Mouse (Mus musculus): ENCODE data around the gene Dtnbp1. TPM values are rescaled to one million over a fixed set of nuclear protein-coding genes. Genes with fewer than 3 reads are reported as not detected.

The Dtnbp1 gene
- polyA plus RNA-seq (2015; fragmentation: Nextera tagmentation; extraction: Ambion mirVana), result 63.5 and 68.6 TPM in 2 replicates

- WGBS, result under 1% methylated on average over 68 of the region's 68 CpGs
- H3K9me3 ChIP-seq (ENCODE audit: control insufficient read depth, low read length), result no peaks in the 10 kb centered on the region
- peak; percentile 93 for ATAC-seq (ENCODE audit: low read depth)
- peak within 1 kb of the TSS; percentile 86 for H3K4me2 ChIP-seq (ENCODE audit: low read depth, low read length)
- peak within 1 kb of the TSS; percentile 90 for H3K4me3 ChIP-seq (ENCODE audit: low read length)
- H3K36me3 ChIP-seq (ENCODE audit: control insufficient read depth, insufficient read depth, low read length), result peaks cover 5% of the 10 kb centered on the region
- H3K4me1 ChIP-seq (replicated peaks; ENCODE audit: control insufficient read depth, insufficient read depth, low read length), result peaks cover 10% of the 10 kb centered on the region; the same call in 1 of the 2 replicates
- H3K9ac ChIP-seq (ENCODE audit: low read length), result peak within 1 kb of the TSS; percentile 88
- H3K27me3 ChIP-seq (ENCODE audit: control insufficient read depth, insufficient read depth, low read depth, low read length), result no peaks in the 10 kb centered on the region
- peak within 1 kb of the TSS; percentile 53 for H3K27ac ChIP-seq (ENCODE audit: low read length)
These were observed at the start of gene Dtnbp1 for GRCm38 (mm10) chr13:45001911-45002615. Dtnbp1 (minus strand) TSS chr13:45002147.

DNA sequence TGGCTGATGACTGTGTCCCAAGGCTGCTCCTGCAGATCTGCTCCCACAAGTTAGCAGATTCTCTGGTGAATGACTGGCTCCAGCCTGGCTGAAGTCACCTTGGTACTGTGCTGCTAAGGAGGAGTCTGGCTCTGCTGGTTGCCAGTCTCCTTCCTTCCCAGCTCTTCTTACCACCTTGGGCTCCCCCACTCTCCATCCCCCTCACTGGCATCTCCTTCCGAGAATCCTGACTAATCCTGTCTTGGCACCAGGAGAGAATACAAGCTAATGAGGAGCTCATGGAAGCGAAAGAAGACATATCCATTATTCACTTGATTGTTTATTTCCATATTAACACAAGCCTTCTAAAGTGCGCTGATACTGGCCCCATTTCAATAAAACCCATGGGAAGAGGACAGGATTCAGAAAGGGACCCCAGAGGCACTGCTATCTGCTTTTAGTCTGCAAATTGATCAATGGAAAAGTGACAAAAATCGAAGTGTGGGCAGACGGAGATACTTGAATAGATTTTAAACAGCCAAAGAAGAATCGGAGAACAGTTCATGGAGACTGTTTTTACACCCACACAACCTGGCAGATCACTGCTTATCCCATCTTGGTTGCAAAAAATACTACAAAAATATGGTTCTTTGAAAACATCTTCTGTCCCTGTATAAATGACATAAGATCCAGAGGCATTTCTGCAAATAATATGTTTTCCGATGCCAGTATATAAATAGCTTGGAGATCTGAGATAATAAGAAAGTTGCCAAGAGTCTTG, 47.5 kb upstream of the Dtnbp1 start:
- H3K4me3 ChIP-seq (ENCODE audit: low read length), result no peak overlapping the region
- WGBS, result 48% methylated on average over 7 of the region's 7 CpGs
- H3K9me3 ChIP-seq (ENCODE audit: control insufficient read depth, low read length), result no peaks in the 10 kb centered on the region
- H3K36me3 ChIP-seq (ENCODE audit: control insufficient read depth, insufficient read depth, low read length), result no peaks in the 10 kb centered on the region
- H3K9ac ChIP-seq (ENCODE audit: low read length), result no peak overlapping the region
- no peak overlapping the region for H3K27ac ChIP-seq (ENCODE audit: low read length)
- ATAC-seq (ENCODE audit: low read depth), result no peak
- no peaks in the 10 kb centered on the region for H3K27me3 ChIP-seq (ENCODE audit: control insufficient read depth, insufficient read depth, low read depth, low read length)
- no peaks in the 10 kb centered on the region; the same call in 1 of the 2 replicates for H3K4me1 ChIP-seq (replicated peaks; ENCODE audit: control insufficient read depth, insufficient read depth, low read length)
- H3K4me2 ChIP-seq (ENCODE audit: low read depth, low read length), result no peak overlapping the region

- no peaks in the 10 kb centered on the region for H3K9me3 ChIP-seq (ENCODE audit: control insufficient read depth, low read length)
- no peak overlapping the region for H3K9ac ChIP-seq (ENCODE audit: low read length)
- no peaks in the 10 kb centered on the region; the same call in 1 of the 2 replicates for H3K4me1 ChIP-seq (replicated peaks; ENCODE audit: control insufficient read depth, insufficient read depth, low read length)
- H3K27ac ChIP-seq (ENCODE audit: low read length), result no peak overlapping the region
- no peak overlapping the region for H3K4me2 ChIP-seq (ENCODE audit: low read depth, low read length)
- no peaks in the 10 kb centered on the region for H3K27me3 ChIP-seq (ENCODE audit: control insufficient read depth, insufficient read depth, low read depth, low read length)
- no peaks in the 10 kb centered on the region for H3K36me3 ChIP-seq (ENCODE audit: control insufficient read depth, insufficient read depth, low read length)
- no peak for ATAC-seq (ENCODE audit: low read depth)
- WGBS, result 64% methylated on average over 3 of the region's 3 CpGs
- H3K4me3 ChIP-seq (ENCODE audit: low read length), result no peak overlapping the region
These were observed 41.5 kb upstream of the Dtnbp1 start for GRCm38 (mm10) chr13:45043466-45043865.

GRCm38 (mm10) chr13:45040741-45041140, 38.8 kb upstream of the Dtnbp1 start:
- Histone ChIP-seq H3K9me3 (ENCODE audit: control insufficient read depth, low read length) (no peaks in the 10 kb centered on the region), H3K9ac (ENCODE audit: low read length) (no peak overlapping the region), H3K4me2 (ENCODE audit: low read depth, low read length) (no peak overlapping the region), H3K4me1 (replicated peaks; ENCODE audit: control insufficient read depth, insufficient read depth, low read length) (no peaks in the 10 kb centered on the region; the same call in 1 of the 2 replicates), H3K4me3 (ENCODE audit: low read length) (no peak overlapping the region), H3K27ac (ENCODE audit: low read length) (no peak overlapping the region), H3K27me3 (ENCODE audit: control insufficient read depth, insufficient read depth, low read depth, low read length) (no peaks in the 10 kb centered on the region), H3K36me3 (ENCODE audit: control insufficient read depth, insufficient read depth, low read length) (no peaks in the 10 kb centered on the region)
- 42% methylated on average over 7 of the region's 7 CpGs for WGBS
- ATAC-seq (ENCODE audit: low read depth), result no peak

- H3K9me3 ChIP-seq (ENCODE audit: control insufficient read depth, low read length), result no peaks in the 10 kb centered on the region
- no peak overlapping the region for H3K9ac ChIP-seq (ENCODE audit: low read length)
These were observed 38.2 kb upstream of the Dtnbp1 start for GRCm38 (mm10) chr13:45040195-45040594.

GRCm38 (mm10) chr13:45036417-45036816, 34.5 kb upstream of the Dtnbp1 start:
- Histone ChIP-seq H3K27ac (ENCODE audit: low read length) (no peak overlapping the region), H3K27me3 (ENCODE audit: control insufficient read depth, insufficient read depth, low read depth, low read length) (no peaks in the 10 kb centered on the region), H3K36me3 (ENCODE audit: control insufficient read depth, insufficient read depth, low read length) (no peaks in the 10 kb centered on the region), H3K9me3 (ENCODE audit: control insufficient read depth, low read length) (no peaks in the 10 kb centered on the region), H3K9ac (ENCODE audit: low read length) (no peak overlapping the region), H3K4me1 (replicated peaks; ENCODE audit: control insufficient read depth, insufficient read depth, low read length) (peaks cover under 1% of the 10 kb centered on the region; the same call in 1 of the 2 replicates), H3K4me2 (ENCODE audit: low read depth, low read length) (no peak overlapping the region), H3K4me3 (ENCODE audit: low read length) (no peak overlapping the region)
- WGBS, result 79% methylated on average over 4 of the region's 4 CpGs
- no peak for ATAC-seq (ENCODE audit: low read depth)

More at GRCm38 (mm10) chr13:45040195-45040594, 38.2 kb upstream of the Dtnbp1 start:
- Histone ChIP-seq H3K4me1 (replicated peaks; ENCODE audit: control insufficient read depth, insufficient read depth, low read length) (no peaks in the 10 kb centered on the region; the same call in 1 of the 2 replicates), H3K27ac (ENCODE audit: low read length) (no peak overlapping the region), H3K27me3 (ENCODE audit: control insufficient read depth, insufficient read depth, low read depth, low read length) (no peaks in the 10 kb centered on the region), H3K4me2 (ENCODE audit: low read depth, low read length) (no peak overlapping the region), H3K4me3 (ENCODE audit: low read length) (no peak overlapping the region), H3K36me3 (ENCODE audit: control insufficient read depth, insufficient read depth, low read length) (no peaks in the 10 kb centered on the region)
- ATAC-seq (ENCODE audit: low read depth), result no peak
- 59% methylated on average over 4 of the region's 4 CpGs for WGBS

DNA sequence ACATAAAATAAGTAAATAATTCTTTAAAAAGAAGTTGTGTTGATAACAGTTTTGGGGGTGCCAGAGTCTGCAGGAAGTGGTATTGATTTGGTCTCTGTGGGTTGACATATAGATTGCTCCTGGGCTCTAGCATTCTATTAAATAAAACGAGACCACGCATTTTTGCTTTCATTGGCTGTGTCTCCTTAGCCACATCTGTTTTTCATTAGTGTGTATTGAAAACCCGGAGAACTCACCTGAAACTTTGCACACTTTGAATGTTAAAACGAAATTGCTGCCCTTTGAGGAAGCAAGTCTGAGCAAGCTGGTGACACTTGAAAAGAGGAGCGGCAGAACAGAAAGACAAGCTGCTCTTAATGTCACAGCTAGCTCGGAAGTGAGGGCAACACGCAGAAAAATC, 32.8 kb upstream of the Dtnbp1 start:
- ATAC-seq (ENCODE audit: low read depth), result no peak
- H3K9ac ChIP-seq (ENCODE audit: low read length), result no peak overlapping the region

GRCm38 (mm10) chr13:45033360-45033759, 31.4 kb upstream of the Dtnbp1 start:
- H3K27me3 ChIP-seq (ENCODE audit: control insufficient read depth, insufficient read depth, low read depth, low read length), result no peaks in the 10 kb centered on the region
- no peaks in the 10 kb centered on the region for H3K9me3 ChIP-seq (ENCODE audit: control insufficient read depth, low read length)
- ATAC-seq (ENCODE audit: low read depth), result no peak
- no peaks in the 10 kb centered on the region for H3K36me3 ChIP-seq (ENCODE audit: control insufficient read depth, insufficient read depth, low read length)
- H3K4me2 ChIP-seq (ENCODE audit: low read depth, low read length), result no peak overlapping the region
- WGBS, result 90% methylated on average over 10 of the region's 10 CpGs
- H3K4me3 ChIP-seq (ENCODE audit: low read length), result no peak overlapping the region
- no peak overlapping the region for H3K9ac ChIP-seq (ENCODE audit: low read length)
- peaks cover 3% of the 10 kb centered on the region; the same call in 1 of the 2 replicates for H3K4me1 ChIP-seq (replicated peaks; ENCODE audit: control insufficient read depth, insufficient read depth, low read length)
- no peak overlapping the region for H3K27ac ChIP-seq (ENCODE audit: low read length)

More for the DNA sequence above, 32.8 kb upstream of the Dtnbp1 start:
- Histone ChIP-seq H3K4me1 (replicated peaks; ENCODE audit: control insufficient read depth, insufficient read depth, low read length) (peaks cover 3% of the 10 kb centered on the region; the same call in 1 of the 2 replicates), H3K27ac (ENCODE audit: low read length) (no peak overlapping the region), H3K27me3 (ENCODE audit: control insufficient read depth, insufficient read depth, low read depth, low read length) (no peaks in the 10 kb centered on the region), H3K36me3 (ENCODE audit: control insufficient read depth, insufficient read depth, low read length) (no peaks in the 10 kb centered on the region), H3K4me3 (ENCODE audit: low read length) (no peak overlapping the region), H3K4me2 (ENCODE audit: low read depth, low read length) (no peak overlapping the region), H3K9me3 (ENCODE audit: control insufficient read depth, low read length) (no peaks in the 10 kb centered on the region)
- 68% methylated on average over 7 of the region's 7 CpGs for WGBS

DNA sequence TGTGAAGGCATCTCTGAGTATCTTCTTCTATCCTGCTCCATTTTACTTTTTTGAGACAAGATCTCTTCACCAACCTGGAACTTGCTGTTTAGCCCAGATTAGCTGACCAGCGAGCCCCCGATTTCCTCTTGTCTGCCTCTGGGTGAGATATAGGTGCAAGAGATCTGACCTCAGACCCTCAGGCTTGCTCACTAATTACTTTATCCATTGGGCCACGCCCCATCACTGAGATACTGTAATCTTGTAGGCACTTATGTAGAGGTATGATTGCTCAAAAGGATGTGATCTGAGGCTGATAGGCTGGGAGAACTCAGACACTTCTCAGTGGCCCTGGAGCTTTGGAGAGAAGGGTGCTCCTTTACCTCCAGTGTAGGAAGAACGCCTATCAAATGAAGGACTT, 30.5 kb upstream of the Dtnbp1 start:
- 70% methylated on average over 4 of the region's 4 CpGs for WGBS
- Histone ChIP-seq H3K27me3 (ENCODE audit: control insufficient read depth, insufficient read depth, low read depth, low read length) (no peaks in the 10 kb centered on the region), H3K9me3 (ENCODE audit: control insufficient read depth, low read length) (no peaks in the 10 kb centered on the region), H3K27ac (ENCODE audit: low read length) (no peak overlapping the region), H3K4me3 (ENCODE audit: low read length) (no peak overlapping the region), H3K4me1 (replicated peaks; ENCODE audit: control insufficient read depth, insufficient read depth, low read length) (peaks cover 3% of the 10 kb centered on the region; the same call in 1 of the 2 replicates), H3K36me3 (ENCODE audit: control insufficient read depth, insufficient read depth, low read length) (no peaks in the 10 kb centered on the region), H3K9ac (ENCODE audit: low read length) (no peak overlapping the region), H3K4me2 (ENCODE audit: low read depth, low read length) (no peak overlapping the region)
- ATAC-seq (ENCODE audit: low read depth), result no peak
